Mouse (Mus musculus) C2C12 (cell line): ENCODE data around the gene Mybph.

ENCODE experiments used
- CEBPB ChIP-seq: IDR thresholded peaks from one replicate; pipeline ENCODE4 v1.6.1; 2011; ENCODE audit warnings: low read depth, mild to moderate bottlenecking, control low read depth, moderate library complexity
- CTCF ChIP-seq: IDR thresholded peaks from one replicate; pipeline ENCODE4 v1.5.1; 2011; ENCODE audit not compliant: control insufficient read depth, insufficient read depth, insufficient read length
- FOSL1 ChIP-seq: IDR thresholded peaks from one replicate; pipeline ENCODE4 v1.8.0; 2011; ENCODE audit warnings: mild to moderate bottlenecking, low read length; ENCODE audit not compliant: poor library complexity, insufficient read depth, severe bottlenecking
- MAX ChIP-seq: IDR thresholded peaks from one replicate; pipeline ENCODE4 v1.6.1; 2011; ENCODE audit warnings: mild to moderate bottlenecking, control low read depth
- MYOG ChIP-seq: IDR thresholded peaks from one replicate; pipeline ENCODE4 v1.6.1; 2011; ENCODE audit not compliant: control insufficient read depth, insufficient read length; ENCODE audit errors: extremely low read depth
- USF1 ChIP-seq: IDR thresholded peaks from one replicate; pipeline ENCODE4 v1.6.1; 2011; ENCODE audit warnings: low read depth, mild to moderate bottlenecking, control low read depth, moderate library complexity

GRCm38 (mm10) chr1:134173081-134173480 lies 20.2 kb upstream of the Mybph start:
- TF ChIP-seq CTCF = no peak
- no peak for TF ChIP-seq MAX
- TF ChIP-seq FOSL1 = no peak
- TF ChIP-seq USF1 = no peak
- no peak for TF ChIP-seq CEBPB
- TF ChIP-seq MYOG = no peak
